Mouse (Mus musculus) megakaryocyte, embryonic 14.5 days (primary cell): ENCODE measurements around the gene Moap1.

ENCODE experiments used
- FLI1 ChIP-seq: IDR thresholded peaks from 2 replicates; pipeline ENCODE4 v1.6.1; 2012; ENCODE audit warnings: low read length, inconsistent platforms, mixed read lengths
- GATA1 ChIP-seq: IDR thresholded peaks from 3 replicates; pipeline ENCODE4 v1.6.1; 2012; ENCODE audit warnings: mixed read lengths, low read length, inconsistent platforms, borderline replicate concordance

- TF ChIP-seq GATA1 (no peak), FLI1 (no peak)
These were observed 32.5 kb downstream of the Moap1 start for GRCm38 (mm10) chr12:102710851-102711375.
